Mouse (Mus musculus) forebrain, embryonic 10.5 days (tissue): ENCODE data around the gene Baat. TPM values are rescaled to one million over a fixed set of nuclear protein-coding genes. Genes with fewer than 3 reads are reported as not detected.

Source experiments
- DNase-seq: peaks from one replicate; pipeline ENCODE4 v3.0.0-alpha.2; 2017; ENCODE audit warnings: low spot score; ENCODE audit errors: extremely low spot score
- H3K27ac ChIP-seq: fragments of 300-500 bp; sonication (generic); 2 replicates; pipeline ENCODE4 v1.5.1; 2016; ENCODE audit warnings: mild to moderate bottlenecking
- H3K27me3 ChIP-seq: fragments of 300-500 bp; sonication (generic); 2 replicates; pipeline ENCODE4 v1.6.1; 2016; ENCODE audit warnings: mild to moderate bottlenecking; ENCODE audit not compliant: poor library complexity, severe bottlenecking
- H3K36me3 ChIP-seq: fragments of 300-500 bp; sonication (generic); replicated peaks from 2 replicates; pipeline ENCODE4 v1.6.1; 2016; ENCODE audit warnings: mild to moderate bottlenecking, moderate library complexity
- H3K4me1 ChIP-seq: fragments of 300-500 bp; sonication (generic); 2 replicates; pipeline ENCODE4 v1.6.1; 2016
- H3K4me3 ChIP-seq: fragments of 300-500 bp; sonication (generic); 2 replicates; pipeline ENCODE4 v1.5.1; 2016; ENCODE audit warnings: mild to moderate bottlenecking, moderate library complexity
- H3K9me3 ChIP-seq: fragments of 300-500 bp; sonication (generic); 2 replicates; pipeline ENCODE4 v1.6.1; 2016; ENCODE audit warnings: mild to moderate bottlenecking, moderate library complexity
- WGBS: fragments of 180-500 bp; shearing (Covaris S2); methylation state at CpG from one replicate; pipeline ENCODE4 v1.1.7; 2016; 5-methylcytosine and 5-hydroxymethylcytosine counted together
- polyA plus RNA-seq: library from polyadenylated mRNA; unstranded; fragments of >200 nt; fragmentation: Nextera tagmentation; extraction: Ambion mirVana; gene quantifications from 2 replicates; pipeline ENCODE4 v1.2.1, GENCODE M21; 2016

Baat gene
- polyA plus RNA-seq: 0.24 and 0.36 TPM in 2 replicates

DNA sequence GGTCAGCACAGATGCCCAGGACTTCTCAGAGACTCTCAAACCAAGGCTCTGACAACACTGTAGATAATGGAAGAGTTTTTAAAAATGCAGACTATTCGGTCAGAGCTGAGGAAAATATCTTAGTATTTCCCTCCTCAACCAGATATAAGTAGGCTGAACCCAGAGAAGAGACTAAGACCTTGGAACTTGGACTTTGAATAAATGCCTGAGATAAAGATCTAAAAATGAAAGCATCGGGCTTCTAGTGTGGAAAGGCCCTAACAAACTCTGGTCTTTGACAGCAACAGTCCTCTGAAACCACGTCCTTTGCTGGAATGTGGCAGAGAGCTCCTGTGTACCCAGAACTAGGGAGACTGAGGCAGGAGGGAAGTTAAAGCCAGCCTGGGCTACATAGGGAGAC lies at the start of gene Baat:
TSS of gene Baat (minus strand) at position 172 of the 400 bp plus-strand sequence.
- Histone ChIP-seq H3K9me3 (no peaks in the 10 kb centered on the region), H3K4me1 (no peaks in the 10 kb centered on the region), H3K4me3 (no peak within 1 kb of the TSS), H3K27ac (no peak within 1 kb of the TSS), H3K27me3 (no peaks in the 10 kb centered on the region), H3K36me3 (no peaks in the 10 kb centered on the region)
- DNase-seq: no peak
- 83% methylated on average over 3 of the region's 3 CpGs for WGBS

DNA sequence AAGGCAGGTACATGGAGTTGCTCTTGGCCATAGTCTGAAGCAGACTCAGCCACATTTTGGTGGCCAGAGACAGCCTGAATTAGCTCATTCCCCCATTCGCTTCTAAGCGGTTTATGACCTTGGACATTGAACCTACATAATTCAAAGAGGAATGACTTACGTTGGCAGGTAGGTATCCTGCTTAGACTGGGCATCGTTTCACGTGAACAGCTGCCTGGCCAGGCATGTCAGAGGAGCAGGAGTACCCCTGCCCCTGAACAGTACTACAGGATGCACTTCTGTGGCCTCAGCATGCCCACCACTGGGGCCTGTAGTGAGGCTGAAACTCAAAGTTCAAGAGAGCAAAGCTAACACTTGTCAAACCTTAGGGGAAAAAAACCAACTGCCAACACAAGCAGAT lies 47.0 kb upstream of the Baat start:
- H3K4me1 ChIP-seq: no peaks in the 10 kb centered on the region
- 90% methylated on average over 5 of the region's 5 CpGs for WGBS
- no peak overlapping the region for H3K27ac ChIP-seq
- H3K4me3 ChIP-seq: no peak overlapping the region
- no peaks in the 10 kb centered on the region for H3K9me3 ChIP-seq
- H3K27me3 ChIP-seq: no peaks in the 10 kb centered on the region
- no peaks in the 10 kb centered on the region for H3K36me3 ChIP-seq
- DNase-seq: no peak

- DNase-seq: no peak
- 73% methylated on average over 3 of the region's 3 CpGs for WGBS
- Histone ChIP-seq H3K36me3 (no peaks in the 10 kb centered on the region), H3K27ac (no peak within 1 kb of the TSS), H3K9me3 (no peaks in the 10 kb centered on the region), H3K4me3 (no peak within 1 kb of the TSS), H3K27me3 (no peaks in the 10 kb centered on the region), H3K4me1 (no peaks in the 10 kb centered on the region)
Measured at GRCm38 (mm10) chr4:49549383-49549782, 43.0 kb upstream of the Baat start, which contains the start of gene Aldob. Gene Aldob (minus strand): TSS chr4:49549546.

DNA sequence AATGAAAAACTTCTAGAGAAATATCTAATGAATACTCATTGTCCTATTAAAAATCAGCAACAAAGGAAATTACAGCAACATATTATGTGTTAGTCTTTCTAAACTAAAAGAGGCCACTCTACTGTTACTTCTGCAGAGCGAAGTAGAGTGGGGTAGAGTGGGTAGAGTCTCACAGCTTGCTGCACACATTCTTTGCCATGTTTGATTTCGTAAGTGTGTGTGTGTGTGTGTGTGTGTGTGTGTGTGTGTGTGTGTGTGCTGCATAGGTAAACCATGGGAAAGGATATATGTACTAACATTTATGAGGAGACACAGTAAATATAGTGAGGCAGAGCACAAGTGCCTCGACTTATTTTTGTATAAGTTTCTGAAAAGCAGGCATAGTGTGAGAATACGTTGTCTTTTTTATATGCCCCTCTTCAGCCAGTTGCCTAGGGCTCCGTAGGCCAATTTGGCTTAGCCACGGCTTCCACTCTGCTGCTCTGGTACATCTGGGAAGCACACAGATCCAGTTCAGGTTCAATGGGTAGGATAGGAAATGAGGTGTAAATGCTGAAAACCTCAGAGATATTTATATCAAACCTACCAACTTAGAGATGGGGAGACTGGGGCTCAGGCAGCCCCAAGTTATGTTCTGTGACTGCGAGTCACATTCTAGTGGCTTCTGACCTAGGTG lies 41.3 kb upstream of the Baat start:
- no peak overlapping the region for H3K4me3 ChIP-seq
- 88% methylated on average over 7 of the region's 7 CpGs for WGBS
- no peaks in the 10 kb centered on the region for H3K36me3 ChIP-seq
- no peaks in the 10 kb centered on the region for H3K27me3 ChIP-seq
- no peaks in the 10 kb centered on the region for H3K9me3 ChIP-seq
- DNase-seq: no peak
- no peak overlapping the region for H3K27ac ChIP-seq
- no peaks in the 10 kb centered on the region for H3K4me1 ChIP-seq

DNA sequence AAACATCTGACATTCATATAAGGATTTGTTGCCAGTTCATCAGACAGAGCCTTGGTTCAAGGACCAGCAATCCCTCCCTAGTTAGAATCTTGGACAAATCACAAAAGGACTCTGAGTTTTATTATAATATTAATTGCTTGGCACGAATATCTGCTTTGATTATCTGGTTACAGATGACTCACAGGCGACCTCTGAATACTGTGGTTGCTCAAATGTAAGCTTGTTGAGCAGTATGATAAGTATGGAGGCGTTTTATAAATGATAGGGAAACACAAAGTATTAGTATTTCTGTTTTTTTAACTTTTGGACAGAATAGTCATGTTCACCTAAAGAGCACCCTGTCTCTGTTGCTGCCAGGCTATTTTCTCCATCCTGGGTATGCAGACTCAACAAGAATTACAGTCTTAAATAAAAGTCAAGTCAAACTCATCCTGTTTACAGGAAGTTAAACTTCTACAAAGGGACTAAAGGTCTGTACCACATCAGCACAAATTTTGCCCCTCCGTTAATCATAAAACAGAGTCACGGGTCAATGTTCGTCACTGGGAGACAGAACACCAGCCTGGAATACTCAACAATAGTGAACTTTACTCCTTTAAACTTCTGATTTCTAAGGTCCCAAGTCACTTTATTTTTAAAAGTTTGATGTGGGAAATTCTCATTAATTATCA lies 40.7 kb upstream of the Baat start:
- Histone ChIP-seq H3K27ac (no peak overlapping the region), H3K4me1 (no peaks in the 10 kb centered on the region), H3K9me3 (no peaks in the 10 kb centered on the region), H3K36me3 (no peaks in the 10 kb centered on the region), H3K4me3 (no peak overlapping the region), H3K27me3 (no peaks in the 10 kb centered on the region)
- no peak for DNase-seq
- 80% methylated on average over 6 of the region's 6 CpGs for WGBS

DNA sequence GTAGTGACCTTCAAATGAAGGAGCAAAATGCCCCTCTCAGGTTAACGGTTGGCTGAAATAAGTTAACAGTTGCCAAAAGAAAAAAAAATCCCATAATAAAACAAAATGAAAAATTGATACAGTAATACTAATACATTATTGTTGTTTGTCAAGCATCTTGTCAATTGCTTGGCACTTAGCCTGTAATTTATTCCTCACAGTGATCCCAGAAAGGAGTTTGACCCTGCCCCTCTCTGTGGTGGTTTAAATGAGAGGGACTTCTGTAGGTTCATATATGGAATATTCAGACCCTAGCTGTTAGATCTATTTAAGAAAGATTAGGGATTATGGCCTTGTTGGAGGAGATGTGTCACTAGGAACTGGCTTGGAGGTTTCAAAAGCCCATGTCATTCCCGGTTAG lies 39.7 kb upstream of the Baat start:
- Histone ChIP-seq H3K27ac (no peak overlapping the region), H3K27me3 (no peaks in the 10 kb centered on the region), H3K36me3 (no peaks in the 10 kb centered on the region), H3K4me1 (no peaks in the 10 kb centered on the region), H3K9me3 (no peaks in the 10 kb centered on the region), H3K4me3 (no peak overlapping the region)
- WGBS: 90% methylated on average over 2 of the region's 2 CpGs
- DNase-seq: no peak

- Histone ChIP-seq H3K27ac (no peak overlapping the region), H3K4me3 (no peak overlapping the region), H3K36me3 (no peaks in the 10 kb centered on the region), H3K4me1 (no peaks in the 10 kb centered on the region), H3K27me3 (no peaks in the 10 kb centered on the region), H3K9me3 (no peaks in the 10 kb centered on the region)
- WGBS: 85% methylated on average over 3 of the region's 3 CpGs
- no peak for DNase-seq
Measured at GRCm38 (mm10) chr4:49540966-49541365, 34.6 kb upstream of the Baat start.

- 88% methylated on average over 6 of the region's 6 CpGs for WGBS
- Histone ChIP-seq H3K27ac (no peak overlapping the region), H3K9me3 (no peaks in the 10 kb centered on the region), H3K36me3 (no peaks in the 10 kb centered on the region), H3K4me3 (no peak overlapping the region), H3K27me3 (no peaks in the 10 kb centered on the region), H3K4me1 (no peaks in the 10 kb centered on the region)
- DNase-seq: no peak
Measured at GRCm38 (mm10) chr4:49539665-49540064, 33.3 kb upstream of the Baat start.

DNA sequence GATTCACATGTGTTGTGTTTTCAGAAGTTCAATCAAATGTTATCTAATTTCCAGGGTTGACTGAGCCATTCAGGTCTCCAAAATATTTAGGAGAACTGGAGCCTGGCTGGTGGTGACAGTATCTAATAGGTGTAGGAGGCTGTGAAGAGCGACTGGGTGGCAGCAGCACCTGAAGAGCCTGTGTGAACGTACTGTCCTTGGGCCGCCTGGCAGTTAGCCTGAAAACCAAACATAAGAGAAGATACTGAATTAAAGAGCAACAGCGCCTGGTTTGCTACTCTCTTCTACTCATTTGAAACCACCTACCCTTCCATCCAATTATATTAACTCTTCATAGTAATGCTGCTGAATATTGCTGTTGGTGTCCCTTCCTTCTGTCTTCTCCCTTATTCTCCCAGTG lies 30.3 kb upstream of the Baat start:
- H3K27me3 ChIP-seq: no peaks in the 10 kb centered on the region
- H3K9me3 ChIP-seq: no peaks in the 10 kb centered on the region
- WGBS: 95% methylated on average over 4 of the region's 4 CpGs
- DNase-seq: no peak
- H3K4me3 ChIP-seq: no peak overlapping the region
- H3K36me3 ChIP-seq: peaks cover 13% of the 10 kb centered on the region
- H3K27ac ChIP-seq: no peak overlapping the region
- H3K4me1 ChIP-seq: no peaks in the 10 kb centered on the region

DNA sequence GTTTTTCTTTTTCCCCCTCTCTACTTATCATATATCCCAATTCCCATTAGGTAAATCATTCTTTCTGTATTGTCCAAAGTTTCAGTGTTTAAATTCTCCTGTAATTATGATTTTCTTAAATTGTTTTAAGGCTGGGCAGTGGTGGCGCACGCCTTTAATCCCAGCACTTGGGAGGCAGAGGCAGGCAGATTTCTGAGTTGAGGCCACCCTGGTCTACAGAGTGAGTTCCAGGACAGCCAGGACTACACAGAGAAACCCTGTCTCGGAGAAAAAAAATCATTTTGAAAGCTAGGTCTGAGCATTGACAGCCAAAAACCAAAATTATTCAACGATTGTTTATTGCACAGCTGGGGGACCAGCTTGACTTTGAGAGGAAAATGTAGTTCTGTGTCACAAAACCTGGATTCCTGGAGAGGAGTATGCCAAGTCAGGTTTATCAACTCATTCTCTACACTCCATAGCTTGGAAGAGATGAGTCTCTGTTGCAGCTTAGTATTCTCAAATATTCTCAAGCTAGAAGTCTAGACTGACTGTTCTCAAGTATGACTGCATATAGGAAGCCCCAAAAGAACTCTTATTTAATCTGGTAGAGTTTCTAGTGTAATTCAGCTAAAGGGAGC lies 29.4 kb upstream of the Baat start:
- WGBS: 94% methylated on average over 4 of the region's 4 CpGs
- Histone ChIP-seq H3K27ac (no peak overlapping the region), H3K4me1 (no peaks in the 10 kb centered on the region), H3K27me3 (no peaks in the 10 kb centered on the region), H3K4me3 (no peak overlapping the region), H3K36me3 (peaks cover 19% of the 10 kb centered on the region), H3K9me3 (peaks cover under 1% of the 10 kb centered on the region; the same call in 1 of the 2 replicates)
- no peak for DNase-seq

DNA sequence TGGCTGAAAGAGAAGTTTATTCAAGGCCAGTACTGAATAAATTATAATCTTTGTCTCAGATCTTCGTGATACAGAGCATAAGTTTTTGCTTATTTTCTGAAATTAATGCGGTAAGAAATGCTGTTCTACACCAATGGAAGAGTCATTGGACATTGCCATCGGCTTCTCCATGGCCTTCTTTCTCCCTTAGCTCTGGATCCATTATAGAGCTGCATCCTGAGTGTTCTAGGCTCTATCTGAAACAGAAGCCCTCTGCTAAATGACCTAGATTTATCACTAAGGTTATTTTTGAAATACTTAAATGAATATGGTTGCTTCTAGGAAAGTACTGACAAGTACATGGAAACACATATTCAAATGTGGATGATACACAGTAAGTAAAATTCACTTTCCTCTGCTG lies 28.7 kb upstream of the Baat start:
- Histone ChIP-seq H3K4me1 (no peaks in the 10 kb centered on the region), H3K27me3 (no peaks in the 10 kb centered on the region), H3K36me3 (peaks cover 27% of the 10 kb centered on the region), H3K9me3 (peaks cover 8% of the 10 kb centered on the region), H3K27ac (no peak overlapping the region), H3K4me3 (no peak overlapping the region)
- no peak for DNase-seq
- 89% methylated on average over 3 of the region's 3 CpGs for WGBS

DNA sequence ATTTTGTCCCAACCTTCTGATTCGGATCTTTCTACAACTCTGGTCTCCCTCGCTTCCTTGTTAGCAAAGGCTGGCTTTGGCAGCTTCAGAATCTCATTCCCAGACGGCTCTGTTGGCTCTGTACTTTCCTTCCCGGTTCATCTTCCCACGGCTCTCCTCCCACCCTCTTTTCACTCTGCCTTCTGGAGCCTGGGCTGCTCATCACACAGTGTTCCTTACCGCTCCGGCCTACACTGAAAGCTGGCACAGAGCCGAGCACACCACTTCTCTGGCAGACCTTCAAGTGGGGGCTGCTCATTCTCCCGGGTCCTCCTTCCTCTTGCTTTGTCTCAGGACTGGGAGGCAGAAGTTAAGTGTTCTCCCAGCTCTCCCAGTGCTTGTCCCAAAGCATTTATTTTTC lies 16.2 kb upstream of the Baat start:
- Histone ChIP-seq H3K27ac (no peak overlapping the region), H3K9me3 (no peaks in the 10 kb centered on the region), H3K36me3 (peaks cover 56% of the 10 kb centered on the region), H3K27me3 (no peaks in the 10 kb centered on the region), H3K4me3 (no peak overlapping the region), H3K4me1 (peaks cover 22% of the 10 kb centered on the region)
- WGBS: 91% methylated on average over 9 of the region's 9 CpGs
- no peak for DNase-seq

- H3K36me3 ChIP-seq: peaks cover 55% of the 10 kb centered on the region
- peaks cover 22% of the 10 kb centered on the region for H3K4me1 ChIP-seq
- H3K27ac ChIP-seq: peak overlapping the region; percentile 89
- H3K9me3 ChIP-seq: no peaks in the 10 kb centered on the region
- under 1% methylated on average over 17 of the region's 17 CpGs for WGBS
- no peak for DNase-seq
- H3K27me3 ChIP-seq: no peaks in the 10 kb centered on the region
- peak overlapping the region; percentile 74 for H3K4me3 ChIP-seq
Measured at GRCm38 (mm10) chr4:49521346-49521745, 15.0 kb upstream of the Baat start.
